Mouse (Mus musculus) cerebellum, postnatal 36 days (tissue): ENCODE measurements around the gene Ptprf.

Experiments
- DNase-seq, 2 experiments: peaks; one replicate each; pipeline ENCODE4 v3.0.0; 2021 to 2022; ENCODE audit warnings: mixed read lengths in 2 of 2

Gene Ptprf

GRCm38 (mm10) chr4:118199093-118199492 is 92.1 kb downstream of the Ptprf start:
- DNase-seq, result no peak

- DNase-seq, result no peak
Observed at GRCm38 (mm10) chr4:118198606-118199005, 92.6 kb downstream of the Ptprf start.

GRCm38 (mm10) chr4:118196185-118196584 is 95.0 kb downstream of the Ptprf start:
- no peak for DNase-seq

- DNase-seq, result no peak
Observed at GRCm38 (mm10) chr4:118180301-118181080, 110.7 kb downstream of the Ptprf start.

GRCm38 (mm10) chr4:118179467-118180300 is 111.5 kb downstream of the Ptprf start, which contains the start of gene Kdm4a:
Gene Kdm4a, minus strand, starts transcription at chr4:118180043.
- peak; percentile 89 to 93 for DNase-seq

- no peak for DNase-seq
Observed at GRCm38 (mm10) chr4:118178952-118179466, 112.2 kb downstream of the Ptprf start.

- DNase-seq, result no peak
Observed at GRCm38 (mm10) chr4:118172461-118172860, 118.7 kb downstream of the Ptprf start.

- DNase-seq, result no peak
Observed at GRCm38 (mm10) chr4:118171006-118171405, 120.2 kb downstream of the Ptprf start.

- DNase-seq, result no peak
Observed at GRCm38 (mm10) chr4:118162123-118162522, 129.1 kb downstream of the Ptprf start.
